9 mouse cellular contexts compared by ENCODE assay signal in genomic region chr11:54100692-54101591, GRCm38 (mm10). TPM values are rescaled to one million over a fixed set of nuclear protein-coding genes. Genes with fewer than 3 reads are reported as not detected.
DNase-seq lines count a peak whose midpoint lies in the region; ATAC-seq and TF ChIP-seq lines count a peak whose summit lies in the region.
"Had no signal": no experiment of that assay in that cellular context is flagged by ENCODE, and none has a peak within 500 bp of the region (broad histone marks: within the 10 kb centered on the region; RNA-seq: fewer than 3 reads in every experiment).

No protein-coding gene starts in this region.

- peak; percentile 54 for DNase-seq in ovary, adult 18-20 months (ENCODE audit: low spot score)
- no peak for DNase-seq in ovary, postnatal 10 days (ENCODE audit: low spot score)
- peak; percentile 71 for DNase-seq in embryo, embryonic 10 days (ENCODE audit: low spot score)
- peak; percentile 63 to 75 for DNase-seq in gastrocnemius, postnatal 4 days (ENCODE audit: low spot score in 2 of 2)
- DNase-seq in liver, adult 2 months (ENCODE audit: extremely low read depth, low read depth, low spot score): peak; percentile 45
- peak; percentile 85 for DNase-seq in testis, postnatal 10 days (ENCODE audit: low spot score)

- 1% methylated on average over 76 of the region's 83 CpGs for WGBS in intestine, postnatal 0 days
- 2% methylated on average over 83 of the region's 83 CpGs for WGBS in liver, adult 2 months
- WGBS in midbrain, embryonic 15.5 days: 1% methylated on average over 67 of the region's 83 CpGs

- no peak for TF ChIP-seq POLR2A in liver, adult 2 months (IDR thresholded peaks at IDR 0.05; ENCODE audit: extremely low read depth, insufficient read depth, low read length)

- no peaks in the 10 kb centered on the region for H3K36me3 ChIP-seq in intestine, postnatal 0 days (ENCODE audit: control insufficient read depth, insufficient read depth)
- no peaks in the 10 kb centered on the region for H3K36me3 ChIP-seq in liver, adult 2 months (ENCODE audit: control insufficient read depth, insufficient read depth, low read length)
- H3K36me3 ChIP-seq in midbrain, embryonic 15.5 days (replicated peaks): no peaks in the 10 kb centered on the region

- H3K4me2 ChIP-seq in intestine, postnatal 0 days (replicated peaks; ENCODE audit: low read depth): peak overlapping the region; percentile 99
- peak overlapping the region; percentile 98 for H3K4me2 ChIP-seq in midbrain, embryonic 15.5 days

- H3K4me1 ChIP-seq in intestine, postnatal 0 days (replicated peaks; ENCODE audit: control insufficient read depth, insufficient read depth, low read length): no peaks in the 10 kb centered on the region; the same call in 1 of the 2 replicates
- H3K4me1 ChIP-seq in liver, adult 2 months (ENCODE audit: control insufficient read depth, insufficient read depth, low read length): peaks cover 4% of the 10 kb centered on the region
- H3K4me1 ChIP-seq in midbrain, embryonic 15.5 days: peaks cover 15% of the 10 kb centered on the region

- no peak for TF ChIP-seq CTCF in intestine, postnatal 0 days (IDR thresholded peaks at IDR 0.05; ENCODE audit: low read depth)
- TF ChIP-seq CTCF in liver, adult 2 months (IDR thresholded peaks at IDR 0.05; ENCODE audit: low read depth, low read length): no peak

- no peaks in the 10 kb centered on the region for H3K9me3 ChIP-seq in intestine, postnatal 0 days (ENCODE audit: control insufficient read depth)
- H3K9me3 ChIP-seq in midbrain, embryonic 15.5 days: no peaks in the 10 kb centered on the region

- H3K27me3 ChIP-seq in intestine, postnatal 0 days (replicated peaks; ENCODE audit: control insufficient read depth, insufficient read depth, low read length): 0 out of 2 replicates have a peak, but pooled peaks cover 3% of the 10 kb centered on the region
- no peaks in the 10 kb centered on the region for H3K27me3 ChIP-seq in liver, adult 2 months (ENCODE audit: control insufficient read depth, insufficient read depth, low read length)
- H3K27me3 ChIP-seq in midbrain, embryonic 15.5 days (replicated peaks): peaks cover 7% of the 10 kb centered on the region

- H3K79me2 ChIP-seq in liver, adult 2 months (ENCODE audit: control insufficient read depth, insufficient read depth, low read length): no peaks in the 10 kb centered on the region

- H3K9ac ChIP-seq in intestine, postnatal 0 days (ENCODE audit: low read depth, low read length): peak overlapping the region; percentile 53
- peak overlapping the region; percentile 88 for H3K9ac ChIP-seq in liver, adult 2 months (ENCODE audit: low read depth, low read length)
- peak overlapping the region; percentile 74 for H3K9ac ChIP-seq in midbrain, embryonic 15.5 days

- peak overlapping the region; percentile 66 for H3K4me3 ChIP-seq in intestine, postnatal 0 days (ENCODE audit: low read depth, low read length)
- peak overlapping the region; percentile 91 for H3K4me3 ChIP-seq in liver, adult 2 months (ENCODE audit: insufficient read depth, low read depth, low read length)
- H3K4me3 ChIP-seq in midbrain, embryonic 15.5 days: peak overlapping the region; percentile 61

- peak; percentile 76 for ATAC-seq in intestine, postnatal 0 days
- peak; percentile 84 for ATAC-seq in midbrain, embryonic 15.5 days (replicated peaks)

- no peak overlapping the region for H3K27ac ChIP-seq in intestine, postnatal 0 days (ENCODE audit: low read depth, low read length)
- H3K27ac ChIP-seq in liver, adult 2 months (replicated peaks; ENCODE audit: insufficient read depth, low read depth, low read length): no peak overlapping the region
- no peak overlapping the region for H3K27ac ChIP-seq in midbrain, embryonic 15.5 days

RNA-seq across cellular contexts. Expression of gene P4ha2, which starts 1.0 kb away (rescaled TPM):
- 10 to 100 TPM; 37.1 to 40.3 TPM for total RNA-seq in gastrocnemius, postnatal 4 days (2021)
- 6.9 and 8.3 TPM in 2 replicates for polyA plus RNA-seq in intestine, postnatal 0 days (2015; fragmentation: Nextera tagmentation; extraction: Ambion mirVana)
- 4.4 and 5.5 TPM in 2 replicates for total RNA-seq in liver, adult 2 months (2014; rRNA removed)
- 2.9 and 3.7 TPM in 2 replicates for polyA plus RNA-seq in liver, adult 2 months (2012; rRNA removed)
- polyA plus RNA-seq in midbrain, embryonic 15.5 days (2015; fragmentation: Nextera tagmentation; extraction: Ambion mirVana): 10.0 and 10.3 TPM in 2 replicates
- total RNA-seq: neutrophil, adult 5-6 weeks had no signal

RNA-seq across cellular contexts. Expression of gene Pdlim4, which starts 32.1 kb away (rescaled TPM):
- 10 to 100 TPM; 65.2 to 67.1 TPM for total RNA-seq in gastrocnemius, postnatal 4 days (2021)
- polyA plus RNA-seq in intestine, postnatal 0 days (2015; fragmentation: Nextera tagmentation; extraction: Ambion mirVana): 21.0 and 22.6 TPM in 2 replicates
- total RNA-seq in liver, adult 2 months (2014; rRNA removed): 1.6 and 1.9 TPM in 2 replicates
- polyA plus RNA-seq in liver, adult 2 months (2012; rRNA removed): 2.6 and 3.0 TPM in 2 replicates
- polyA plus RNA-seq in midbrain, embryonic 15.5 days (2015; fragmentation: Nextera tagmentation; extraction: Ambion mirVana): 22.3 and 26.8 TPM in 2 replicates
